Mouse (Mus musculus) neutrophil, adult 5-6 weeks (primary cell): ENCODE measurements around the gene 6430628N08Rik. TPM values are rescaled to one million over a fixed set of nuclear protein-coding genes. Genes with fewer than 3 reads are reported as not detected.

Source experiments
- ATAC-seq: fragments of 151-379, 151-347 bp; 2 replicates; pipeline ENCODE4 v1.8.0; 2017; ENCODE audit warnings: mild to moderate bottlenecking, moderate TSS enrichment; ENCODE audit not compliant: insufficient number of reproducible peaks, poor library complexity, low FRiP score, severe bottlenecking; ENCODE audit errors: extremely low read depth
- total RNA-seq: library from RNA; stranded (forward); fragments of 200-1000 nt; gene quantifications from 2 replicates; pipeline ENCODE4 v1.2.3, GENCODE M21; 2017

Gene 6430628N08Rik
- total RNA-seq, 1 experiment from 2014 or later: not detected

DNA sequence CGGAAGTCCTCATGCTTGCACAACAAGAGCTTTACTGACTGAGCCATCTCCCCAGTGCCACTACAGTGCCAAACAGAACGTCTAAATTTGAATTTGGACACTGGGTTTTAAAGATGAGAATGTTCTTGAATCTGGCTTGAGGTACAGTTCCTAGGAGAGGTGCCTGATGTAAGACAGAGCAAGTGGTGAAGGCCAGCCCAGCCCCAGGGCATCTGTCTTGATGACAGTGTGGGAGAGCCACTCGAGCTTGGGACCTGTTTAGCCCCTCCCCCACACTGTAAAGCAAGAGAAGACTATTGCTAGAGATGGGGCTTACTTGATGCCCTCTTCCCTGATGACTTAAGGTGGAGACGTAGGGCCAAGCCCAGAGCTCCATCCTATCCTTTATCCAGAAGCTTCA, 8.3 kb upstream of the 6430628N08Rik start:
- ATAC-seq: no peak

DNA sequence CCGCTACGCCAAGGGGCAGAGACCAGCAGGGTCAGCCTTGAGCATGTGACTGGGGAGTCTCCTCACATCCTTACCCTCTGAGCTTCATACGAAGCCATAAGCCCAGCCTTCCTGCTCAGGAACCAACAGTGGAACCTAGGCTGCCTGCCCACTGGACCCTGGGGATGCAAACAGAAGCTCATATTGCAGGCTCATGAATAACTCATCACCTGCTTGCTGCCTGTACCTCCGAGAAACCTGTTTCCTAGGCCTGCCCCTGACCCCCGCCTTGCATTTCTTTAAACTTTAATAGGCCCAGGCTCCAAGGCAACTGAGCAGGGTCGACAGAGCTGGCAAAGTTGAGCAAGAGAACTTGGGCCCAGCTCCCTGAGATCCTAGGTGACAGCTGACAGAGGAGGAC, 6.4 kb upstream of the 6430628N08Rik start, which contains the start of gene Kncn:
TSS of gene Kncn (plus strand) at position 379 of the 400 bp plus-strand sequence.
- no peak for ATAC-seq

DNA sequence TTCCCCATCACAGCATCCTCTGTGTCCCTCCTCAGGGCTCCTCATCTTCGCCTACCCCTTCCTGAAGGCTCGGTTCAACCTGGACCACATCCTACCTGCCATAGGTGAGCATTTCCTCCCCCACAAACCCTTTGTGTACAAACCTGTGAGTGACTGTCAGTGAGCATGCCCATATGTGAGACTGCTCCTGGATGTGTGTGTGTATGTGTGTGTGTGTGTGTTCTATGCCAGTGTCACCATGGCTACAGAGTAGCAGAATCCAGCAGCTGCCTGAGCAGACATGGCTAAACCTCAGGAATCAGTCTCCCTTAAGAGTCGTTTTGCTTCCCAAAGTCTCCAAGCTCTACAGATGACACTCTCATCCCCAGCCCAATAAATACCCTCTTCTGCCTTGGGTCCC, 4.6 kb upstream of the 6430628N08Rik start:
- no peak for ATAC-seq

DNA sequence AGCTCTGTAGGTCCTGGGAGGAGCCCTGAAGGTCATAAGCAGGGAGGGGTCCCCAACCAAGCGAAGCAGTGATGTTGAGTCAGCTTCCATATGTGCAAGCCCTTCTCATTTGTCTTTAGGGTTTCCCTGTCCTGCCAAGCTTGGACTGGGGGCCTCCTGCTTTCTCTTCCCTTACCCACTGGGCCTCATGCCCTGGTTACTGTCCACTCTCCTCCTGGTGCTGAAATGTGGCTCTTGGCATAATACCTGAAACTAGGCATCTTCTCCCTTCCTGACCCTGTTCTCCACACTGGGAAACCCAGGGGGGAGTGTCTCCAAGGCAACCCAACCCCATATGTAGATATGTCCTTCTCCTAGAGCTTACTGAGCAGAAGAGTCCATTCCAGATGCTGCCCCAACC, 3.6 kb upstream of the 6430628N08Rik start:
- no peak for ATAC-seq

DNA sequence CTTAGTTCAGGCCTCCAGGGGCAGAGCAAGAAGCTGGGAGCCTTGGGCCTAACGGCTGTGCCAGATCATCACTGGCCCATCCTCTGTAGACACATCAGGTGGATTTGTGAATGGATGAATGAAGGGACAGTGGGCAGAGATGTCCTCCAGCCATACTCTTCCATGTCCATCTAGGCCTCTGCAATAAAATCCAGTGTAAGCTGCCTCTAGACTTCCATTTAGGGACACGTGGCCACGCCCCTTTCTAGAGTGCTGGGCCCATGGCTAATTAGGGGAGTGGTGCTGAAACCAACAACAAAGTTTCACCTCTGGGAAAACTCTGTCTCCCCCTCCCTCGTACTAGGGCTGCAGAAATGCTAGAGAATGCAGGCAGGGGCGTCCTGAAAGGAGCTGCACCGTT, 399 bp upstream of the 6430628N08Rik start:
- no peak for ATAC-seq

DNA sequence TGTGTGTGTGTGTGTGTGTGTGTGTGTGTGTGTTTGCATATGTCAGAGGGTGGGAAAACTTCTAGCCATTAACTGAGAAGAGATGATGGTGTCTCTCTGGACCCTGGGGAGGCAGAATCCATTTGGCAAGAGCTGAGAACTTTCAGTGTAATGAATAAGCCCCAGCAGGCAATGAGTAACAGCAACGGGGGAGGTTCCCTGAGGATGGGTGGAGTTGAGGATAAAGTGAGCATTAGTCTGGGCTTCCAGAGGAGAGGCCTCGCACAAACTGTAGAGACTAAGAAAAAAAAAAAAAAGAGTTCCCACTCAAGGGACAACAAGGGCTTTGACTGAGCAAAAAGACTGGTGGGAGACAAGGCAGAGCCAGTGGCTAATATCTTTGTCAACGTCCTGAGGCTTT, 3.8 kb downstream of the 6430628N08Rik start:
- no peak for ATAC-seq

DNA sequence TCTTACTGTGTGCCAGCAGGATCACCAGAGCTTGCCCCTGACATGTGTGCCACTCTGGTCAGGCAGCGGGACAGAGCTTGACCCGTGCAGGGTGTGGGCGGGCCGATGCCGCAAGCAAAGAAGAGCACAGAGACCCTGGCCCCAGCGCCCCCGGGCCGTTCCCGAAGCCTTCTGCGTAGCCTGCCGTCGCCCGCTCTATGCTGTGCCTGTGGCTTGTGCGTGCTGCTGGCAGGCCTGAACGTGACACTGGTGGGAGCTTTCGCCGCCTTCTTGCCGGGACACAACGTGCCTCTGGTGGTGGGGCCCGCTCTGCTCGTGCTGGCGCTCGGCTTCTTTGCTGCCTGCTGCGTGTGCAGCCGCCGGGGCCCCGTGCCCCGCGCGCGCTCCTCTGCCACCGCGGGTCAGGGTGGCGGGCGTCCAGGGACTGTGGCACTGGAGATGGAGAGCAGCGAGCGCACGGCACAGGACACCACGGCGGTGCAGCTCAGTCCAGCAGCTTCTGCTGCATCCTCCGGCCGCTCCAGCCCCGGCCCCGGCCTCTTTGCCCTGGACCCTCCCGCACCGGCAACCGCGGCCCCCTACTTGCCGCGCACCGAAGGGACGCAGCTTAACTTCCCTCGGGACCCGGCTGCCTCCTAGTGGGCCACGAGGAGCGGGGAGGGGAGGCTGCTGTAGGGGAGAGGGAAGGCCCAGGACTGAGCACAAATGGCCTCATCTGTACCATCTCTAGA, 7.6 kb downstream of the 6430628N08Rik start:
- ATAC-seq: no peak

DNA sequence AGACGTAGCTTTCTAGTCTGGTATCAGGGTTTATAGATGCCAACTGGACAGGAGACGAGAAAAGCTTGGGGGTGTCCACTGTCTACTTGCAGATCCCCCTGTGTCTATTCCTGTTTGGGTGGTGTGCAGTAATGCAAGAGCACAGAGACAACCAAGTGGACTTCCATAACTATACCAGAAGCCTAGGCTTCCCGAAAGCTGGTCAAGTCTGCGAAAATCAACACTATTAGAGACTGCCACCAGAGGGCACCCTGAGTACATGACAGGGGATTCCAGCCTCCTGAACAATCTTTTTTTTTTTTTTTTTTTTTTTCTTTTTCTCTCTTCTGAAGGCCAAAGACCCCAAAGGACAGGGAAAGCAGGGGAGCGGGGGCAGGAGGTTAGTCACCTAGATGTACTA, 12.4 kb downstream of the 6430628N08Rik start:
- ATAC-seq: no peak

DNA sequence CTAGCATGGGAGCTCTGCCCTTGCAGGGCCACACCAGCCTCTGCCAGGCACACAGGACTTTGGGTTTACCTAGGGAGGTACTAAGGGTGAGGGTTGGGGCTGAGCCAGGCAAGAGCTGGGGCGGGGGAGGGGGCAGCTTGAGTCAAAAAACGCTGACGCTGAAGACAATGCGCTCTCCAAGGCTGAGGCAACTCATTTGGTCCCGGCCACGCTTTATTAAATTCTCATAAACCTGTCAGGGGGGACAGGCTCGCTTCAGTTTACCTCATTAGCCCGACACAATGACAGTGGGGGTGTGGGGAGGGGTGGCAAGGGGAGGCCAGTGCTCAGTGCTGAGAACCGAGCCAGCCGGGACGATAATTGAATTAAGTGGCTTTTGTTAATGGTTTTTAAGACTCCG, 13.9 kb downstream of the 6430628N08Rik start:
- ATAC-seq: no peak

DNA sequence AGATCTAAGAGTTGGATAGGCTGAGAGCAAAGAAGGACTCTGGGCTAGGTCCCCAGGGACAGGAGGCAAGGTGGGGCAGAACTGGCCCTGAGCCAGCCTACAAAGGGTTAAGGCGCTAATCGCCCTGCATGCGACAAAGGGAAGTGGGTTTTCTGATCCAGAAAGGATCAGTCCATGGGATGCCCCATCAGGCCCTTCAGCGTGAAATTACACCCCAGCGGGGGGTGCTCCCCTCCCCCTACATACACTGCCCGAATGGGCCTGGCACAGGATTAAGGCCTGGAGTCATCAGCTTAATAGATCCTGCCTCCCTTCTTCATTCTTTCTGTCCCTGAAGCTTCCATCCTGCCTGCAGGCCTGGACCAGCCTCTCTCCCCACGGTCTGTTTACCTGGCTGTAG, 15.2 kb downstream of the 6430628N08Rik start:
- ATAC-seq: no peak

DNA sequence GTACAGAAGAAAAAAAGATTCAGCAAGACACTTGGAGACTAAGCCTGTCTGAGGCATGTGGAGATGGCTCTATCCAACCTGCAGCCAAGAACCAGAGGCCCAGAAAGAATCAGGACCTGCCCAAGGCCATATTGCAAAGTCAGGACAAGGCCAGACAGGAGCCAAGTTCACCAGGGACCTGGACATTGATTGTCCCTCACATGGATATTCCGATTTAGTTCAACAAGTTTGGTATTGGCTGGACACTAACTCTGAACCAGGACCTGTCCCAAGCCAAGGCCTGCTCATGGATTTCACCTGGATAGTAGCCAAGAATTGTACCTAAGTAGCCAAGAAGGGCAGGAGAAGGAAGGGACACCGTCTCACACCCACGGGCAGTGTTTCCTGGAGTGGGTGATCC, 16.3 kb downstream of the 6430628N08Rik start:
- no peak for ATAC-seq

DNA sequence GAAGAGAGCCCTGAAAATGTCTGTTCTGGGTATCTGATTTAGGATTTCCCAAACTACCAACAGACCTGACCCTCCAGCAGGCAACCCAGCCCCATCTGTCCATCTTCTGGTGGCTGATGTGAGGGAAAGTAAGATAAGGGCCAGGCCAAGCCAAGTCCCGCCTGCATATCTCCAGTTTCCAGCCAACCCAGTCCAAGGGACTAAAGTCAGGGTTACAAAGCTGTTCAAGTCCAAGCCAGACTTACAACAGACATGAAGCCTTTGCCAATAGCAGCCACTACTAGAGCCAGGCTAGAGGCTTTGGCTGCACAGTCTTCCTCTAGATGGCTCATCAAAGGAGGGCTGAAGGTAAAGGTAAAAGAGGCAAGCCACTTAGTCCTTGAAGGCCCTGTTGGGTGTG, 17.5 kb downstream of the 6430628N08Rik start:
- no peak for ATAC-seq

DNA sequence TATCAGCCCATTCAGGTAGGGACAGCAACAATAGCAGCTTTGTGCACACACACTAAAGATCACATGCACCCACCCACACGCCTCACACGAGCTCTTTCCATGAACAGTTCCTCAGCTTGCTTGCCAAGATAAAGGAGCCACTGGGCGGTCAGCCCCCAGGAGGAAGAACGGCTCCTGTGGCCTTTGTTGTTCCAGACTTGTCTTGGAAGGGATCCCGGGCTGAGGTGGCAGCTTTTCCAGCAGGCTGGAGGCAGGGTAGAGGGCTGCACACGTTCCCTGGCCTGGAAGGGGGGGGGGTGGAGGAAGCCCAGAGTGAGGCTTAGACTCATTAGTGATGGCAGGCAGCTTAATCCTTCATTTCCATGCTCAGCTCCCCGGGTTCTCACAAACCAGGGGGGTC, 18.2 kb downstream of the 6430628N08Rik start:
- ATAC-seq: no peak

DNA sequence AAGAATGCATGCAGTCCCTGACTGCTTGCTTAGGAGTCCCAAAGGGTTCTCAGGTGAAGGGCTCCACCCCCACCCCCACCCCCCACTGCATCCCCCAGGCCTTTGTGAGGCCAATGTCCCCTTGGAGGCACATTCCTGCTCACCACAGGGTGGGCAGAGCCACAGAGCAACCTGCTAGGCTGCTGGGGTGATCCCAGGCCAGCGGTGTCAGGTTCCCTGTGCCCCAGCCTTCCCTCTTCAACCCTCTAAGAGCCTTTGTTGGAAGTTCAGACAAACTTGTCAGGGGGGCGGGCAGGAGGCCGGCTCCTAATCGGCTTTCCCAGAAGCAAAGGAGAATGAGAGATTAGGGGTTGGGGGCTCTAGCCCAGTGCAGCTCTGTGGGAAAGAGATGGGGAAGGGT, 21.1 kb downstream of the 6430628N08Rik start:
- no peak for ATAC-seq

DNA sequence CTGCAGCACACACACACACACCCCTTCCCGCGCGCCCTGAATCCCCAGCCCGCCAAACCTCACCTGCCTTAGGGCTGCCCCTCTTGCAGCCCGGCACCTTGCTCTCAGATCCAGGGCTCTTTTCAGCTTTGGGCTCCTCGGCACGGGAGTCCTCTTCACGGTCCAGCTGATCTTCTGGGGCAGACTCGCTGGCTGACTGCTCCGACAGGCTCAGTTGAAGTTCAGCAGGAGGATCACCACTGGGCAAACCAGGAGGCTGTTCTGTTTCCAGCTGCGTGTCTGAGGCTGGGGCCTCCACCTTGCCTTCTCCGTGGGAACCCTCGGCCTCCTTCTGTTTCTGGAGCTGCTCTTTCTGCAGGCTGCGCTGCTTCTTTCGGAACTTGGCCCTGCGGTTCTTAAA, 29.4 kb downstream of the 6430628N08Rik start:
- no peak for ATAC-seq

DNA sequence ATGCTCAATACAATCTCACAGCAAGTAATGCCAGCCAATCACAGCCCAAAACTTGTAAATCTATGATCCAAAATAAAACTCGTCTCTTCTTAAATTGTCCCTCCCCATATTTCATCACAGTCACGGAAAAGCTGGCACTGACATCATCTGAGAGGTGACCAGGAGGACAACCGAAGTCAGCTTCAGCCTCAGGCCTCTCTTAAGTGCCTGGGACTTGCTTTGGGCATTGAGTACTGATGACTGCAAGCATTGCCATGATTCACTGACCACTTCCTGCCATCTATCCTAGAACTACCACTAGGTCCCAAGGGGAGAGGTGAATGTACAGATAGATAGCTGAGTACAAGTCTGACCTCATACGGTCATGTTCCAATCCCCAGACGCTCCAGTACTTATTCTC, 32.2 kb downstream of the 6430628N08Rik start:
- no peak for ATAC-seq

DNA sequence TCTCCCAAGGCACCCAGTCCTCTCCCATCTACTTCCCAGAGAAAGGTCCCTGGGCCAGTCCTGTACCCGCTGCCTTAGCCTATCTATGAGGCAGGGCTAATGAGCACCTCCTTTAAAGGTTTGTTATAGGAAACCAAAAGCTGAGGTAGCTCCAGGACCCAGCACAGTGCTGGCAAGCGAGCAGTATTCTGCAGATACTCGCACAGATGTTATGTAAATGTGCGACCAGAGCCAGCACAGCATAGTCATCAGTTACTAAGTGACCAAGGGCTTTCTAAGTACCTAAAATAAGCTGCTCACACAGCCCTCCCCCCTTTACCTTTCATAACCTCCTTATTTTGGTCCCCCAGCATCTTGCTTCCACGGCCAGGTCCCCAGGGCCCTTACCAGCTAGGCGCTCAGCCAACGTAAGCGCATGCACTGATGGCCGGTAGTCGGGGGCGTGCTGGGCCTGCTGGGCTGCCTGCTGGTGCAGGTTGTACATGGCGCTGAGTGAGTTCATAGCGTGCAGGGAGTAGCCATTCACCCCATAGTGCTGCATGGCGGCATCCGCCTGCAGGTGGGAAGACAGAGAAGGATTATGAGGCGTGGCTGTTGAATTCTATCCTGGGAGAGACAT, 32.9 kb downstream of the 6430628N08Rik start:
- no peak for ATAC-seq

DNA sequence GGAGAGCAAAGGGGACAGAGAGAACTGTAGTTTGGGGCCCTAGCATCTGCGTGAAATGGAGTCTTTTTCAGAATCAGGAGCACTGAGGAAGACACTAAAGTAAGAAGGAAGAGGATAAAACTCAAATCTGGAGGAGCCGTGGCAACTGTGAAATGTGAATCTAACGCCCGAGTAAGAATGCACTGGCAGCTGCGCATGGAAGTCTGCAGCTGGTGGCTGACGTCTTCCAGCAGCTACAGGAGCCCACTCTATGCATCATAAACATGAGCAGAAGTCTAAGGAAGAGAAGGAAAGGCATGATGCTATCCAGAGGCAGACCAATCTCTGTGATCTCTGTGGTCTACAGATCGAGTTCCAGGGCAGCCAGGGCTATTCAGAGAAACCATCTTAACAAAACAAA, 37.2 kb downstream of the 6430628N08Rik start:
- ATAC-seq: no peak

DNA sequence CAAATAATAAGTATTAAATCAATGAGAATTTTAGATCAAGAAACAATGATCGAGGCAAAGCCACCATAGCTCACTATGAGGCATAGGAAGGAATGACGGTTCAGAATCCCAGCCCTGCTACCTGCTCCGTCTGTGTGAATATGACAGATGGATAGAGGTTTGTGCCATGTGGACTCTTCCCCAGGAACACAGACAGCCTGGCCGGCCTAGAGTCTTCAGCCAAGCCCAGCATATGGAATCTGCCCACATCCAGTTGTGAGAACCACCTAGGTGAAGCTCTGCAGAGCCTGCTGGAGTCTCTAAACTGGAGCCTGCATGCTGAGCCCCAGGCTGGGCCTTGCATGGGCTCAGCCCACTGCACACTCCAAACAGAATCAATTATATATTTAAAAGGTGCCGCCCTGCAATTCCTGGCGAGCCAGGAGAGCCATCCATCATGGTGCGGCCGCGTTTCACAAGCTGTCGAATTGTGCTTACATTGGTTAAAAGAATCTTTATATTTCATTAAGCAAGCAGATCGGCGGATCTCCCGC, 41.2 kb downstream of the 6430628N08Rik start:
- ATAC-seq: no peak

DNA sequence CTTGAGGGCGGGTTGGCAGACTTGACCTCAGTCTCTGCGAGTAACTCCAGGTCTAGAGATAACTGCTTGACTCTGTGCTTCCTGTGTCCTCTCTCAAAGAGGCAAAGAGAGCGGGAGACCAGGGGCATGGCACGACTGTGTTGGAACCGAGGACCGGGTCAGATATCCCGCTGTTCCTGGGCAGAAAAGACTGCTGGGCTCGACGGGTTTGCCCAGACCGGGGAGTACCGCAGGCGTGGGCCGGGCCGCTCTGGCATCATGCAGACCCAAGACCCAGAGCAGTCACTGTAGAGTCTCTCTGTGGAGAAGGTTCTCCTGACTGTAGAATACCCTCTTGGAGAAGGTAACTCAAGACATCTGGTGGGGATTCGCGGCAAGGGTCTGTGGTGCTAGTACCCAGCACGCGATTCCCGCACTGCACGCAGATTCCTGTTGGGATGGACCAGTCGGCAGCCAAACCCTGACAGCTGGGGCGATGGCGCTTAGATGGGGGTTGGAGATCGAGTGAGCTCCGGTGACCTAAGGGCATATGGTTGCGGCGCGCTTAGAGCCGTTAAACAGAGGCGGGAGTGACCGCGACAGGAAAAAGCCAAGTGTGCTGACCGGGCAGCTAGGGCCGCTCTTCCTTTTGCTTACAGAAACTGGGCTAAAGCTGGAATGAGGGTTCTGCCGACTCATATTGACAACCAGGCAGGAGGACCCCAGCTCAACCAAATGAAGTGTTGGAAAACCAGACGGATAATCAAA, 45.5 kb downstream of the 6430628N08Rik start:
- ATAC-seq: no peak
